Mouse (Mus musculus) cerebellum, adult 2 months (tissue): ENCODE data around the gene Lhb. TPM values are rescaled to one million over a fixed set of nuclear protein-coding genes. Genes with fewer than 3 reads are reported as not detected.

ENCODE experiments used
- DNase-seq, 2 experiments: peaks; one replicate each; pipeline ENCODE4 v3.0.0; 2021
- H3K27ac ChIP-seq: fragments of 200-500 bp; 2 replicates; pipeline ENCODE4 v1.5.1; 2012; ENCODE audit warnings: low read length, control low read depth, inconsistent platforms; ENCODE audit not compliant: insufficient read depth
- H3K27me3 ChIP-seq: fragments of 200-500 bp; 2 replicates; pipeline ENCODE4 v1.6.1; 2012; ENCODE audit warnings: inconsistent platforms, mild to moderate bottlenecking, low read length, moderate library complexity; ENCODE audit not compliant: control insufficient read depth, insufficient read depth
- H3K4me1 ChIP-seq: fragments of 200-500 bp; 2 replicates; pipeline ENCODE4 v1.6.1; 2011; ENCODE audit warnings: low read length; ENCODE audit not compliant: control insufficient read depth, insufficient read depth
- H3K4me3 ChIP-seq: fragments of 200-500 bp; replicated peaks from 2 replicates; pipeline ENCODE3; 2011; ENCODE audit warnings: mild to moderate bottlenecking, low read depth, low read length, control low read depth; ENCODE audit not compliant: insufficient read depth
- CTCF ChIP-seq: fragments of 200-500 bp; IDR thresholded peaks from 2 replicates; pipeline ENCODE4 v1.5.1; 2011; ENCODE audit warnings: low read depth, mild to moderate bottlenecking, control low read depth, low read length, moderate library complexity, borderline replicate concordance; ENCODE audit not compliant: insufficient read depth
- POLR2A ChIP-seq: fragments of 200-500 bp; IDR thresholded peaks from 2 replicates; pipeline ENCODE4 v1.6.1; 2011; ENCODE audit warnings: low read length, control low read depth, borderline replicate concordance; ENCODE audit not compliant: insufficient read depth
- WGBS: fragments of 180-500 bp; shearing (Covaris S2); methylation state at CpG from one replicate; pipeline ENCODE4 v1.1.7; 2018; 5-methylcytosine and 5-hydroxymethylcytosine counted together
- polyA plus RNA-seq: library from polyadenylated mRNA; depleted of rRNA; stranded (reverse); fragments of >200 nt; gene quantifications from 2 replicates; pipeline ENCODE4 v1.2.3, GENCODE M21; 2012

Lhb gene
- polyA plus RNA-seq, 1 experiment = 0.59 TPM

- Histone ChIP-seq H3K27me3 (no peaks in the 10 kb centered on the region; the same call in 1 of the 2 replicates), H3K4me3 (peak overlapping the region; percentile 39), H3K4me1 (no peaks in the 10 kb centered on the region), H3K27ac (no peak overlapping the region)
- TF ChIP-seq POLR2A = no peak
- no peak for TF ChIP-seq CTCF
- DNase-seq = no peak
- 11% methylated on average over 37 of the region's 37 CpGs for WGBS
These were observed 5.0 kb upstream of the Lhb start for GRCm38 (mm10) chr7:45415636-45416035.

- no peak overlapping the region for H3K27ac ChIP-seq
- H3K4me3 ChIP-seq = no peak overlapping the region
- WGBS = 8% methylated on average over 13 of the region's 13 CpGs
- TF ChIP-seq CTCF = no peak
- TF ChIP-seq POLR2A = no peak
- no peaks in the 10 kb centered on the region; the same call in 1 of the 2 replicates for H3K27me3 ChIP-seq
- no peaks in the 10 kb centered on the region for H3K4me1 ChIP-seq
- DNase-seq = no peak
These were observed 2.6 kb upstream of the Lhb start for GRCm38 (mm10) chr7:45417962-45418492.

DNA sequence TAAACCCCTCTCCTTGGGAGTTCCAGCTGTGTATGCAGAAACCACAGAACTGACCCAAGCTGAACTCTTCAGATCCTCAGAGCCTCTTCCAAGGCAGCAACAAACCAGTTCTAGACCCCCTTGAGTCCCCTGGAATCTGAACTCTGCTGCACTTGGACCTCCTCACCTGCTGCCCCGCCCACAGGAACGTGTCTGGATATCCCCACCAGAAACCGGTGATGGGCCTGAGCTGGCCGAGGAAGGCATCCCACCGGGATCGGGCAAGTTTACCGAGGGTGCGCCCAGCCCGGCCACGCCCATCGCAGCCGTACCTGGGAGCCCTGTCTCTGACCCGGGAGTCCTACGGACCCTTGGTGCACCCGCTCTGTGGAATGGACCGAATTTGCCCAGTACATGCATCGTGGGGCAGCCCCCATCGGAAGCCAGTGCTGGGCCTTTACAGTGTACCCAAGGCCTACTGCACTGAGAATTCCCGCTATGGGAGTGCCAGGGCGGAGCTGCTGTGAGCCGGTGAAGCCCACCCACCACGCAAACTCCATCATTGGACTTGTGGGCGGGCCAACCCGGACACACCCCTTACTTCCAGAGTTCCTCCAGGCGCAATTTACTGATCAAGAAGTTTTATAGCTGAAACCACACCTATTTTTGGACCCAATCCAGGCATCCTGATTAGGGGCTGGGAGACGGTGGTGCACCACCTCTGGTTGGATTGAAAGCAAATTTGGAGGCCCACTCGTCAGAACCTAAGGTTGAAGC, 583 bp upstream of the Lhb start:
- H3K4me1 ChIP-seq = no peaks in the 10 kb centered on the region
- H3K27me3 ChIP-seq = no peaks in the 10 kb centered on the region; the same call in 1 of the 2 replicates
- 18% methylated on average over 27 of the region's 27 CpGs for whole genome bisulfite sequencing
- no peak overlapping the region for H3K4me3 ChIP-seq
- no peak overlapping the region for H3K27ac ChIP-seq
- no peak for TF ChIP-seq CTCF
- no peak for TF ChIP-seq POLR2A
- DNase-seq = no peak

DNA sequence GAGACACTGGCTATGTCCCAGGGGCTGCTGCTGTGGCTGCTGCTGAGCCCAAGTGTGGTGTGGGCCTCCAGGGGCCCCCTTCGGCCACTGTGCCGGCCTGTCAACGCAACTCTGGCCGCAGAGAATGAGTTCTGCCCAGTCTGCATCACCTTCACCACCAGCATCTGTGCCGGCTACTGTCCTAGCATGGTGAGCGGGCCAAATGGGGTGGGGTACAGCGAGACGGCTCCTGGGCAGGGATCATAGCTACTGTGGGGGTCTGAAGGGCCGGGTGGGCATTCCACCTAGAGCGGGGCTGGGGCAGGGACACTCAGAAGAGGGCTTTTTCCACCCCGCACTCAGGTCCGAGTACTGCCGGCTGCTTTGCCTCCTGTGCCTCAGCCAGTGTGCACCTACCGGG, 574 bp downstream of the Lhb start:
- H3K4me3 ChIP-seq = no peak overlapping the region
- TF ChIP-seq POLR2A = no peak
- TF ChIP-seq CTCF = no peak
- DNase-seq = no peak
- H3K27me3 ChIP-seq = no peaks in the 10 kb centered on the region; the same call in 1 of the 2 replicates
- WGBS = 83% methylated on average over 14 of the region's 14 CpGs
- no peak overlapping the region for H3K27ac ChIP-seq
- H3K4me1 ChIP-seq = no peaks in the 10 kb centered on the region

GRCm38 (mm10) chr7:45426556-45426955, 5.9 kb downstream of the Lhb start:
- TF ChIP-seq CTCF (no peak), POLR2A (no peak)
- 84% methylated on average over 8 of the region's 8 CpGs for whole genome bisulfite sequencing
- Histone ChIP-seq H3K27me3 (no peaks in the 10 kb centered on the region), H3K4me1 (no peaks in the 10 kb centered on the region), H3K27ac (no peak overlapping the region), H3K4me3 (no peak overlapping the region)
- no peak for DNase-seq

GRCm38 (mm10) chr7:45433835-45434202, 13.2 kb downstream of the Lhb start:
- WGBS = 1% methylated on average over 7 of the region's 7 CpGs
- H3K4me1 ChIP-seq = peaks cover 28% of the 10 kb centered on the region
- no peak for DNase-seq
- no peak overlapping the region; the same call in 1 of the 2 replicates for H3K27ac ChIP-seq
- peak overlapping the region; percentile 81 for H3K4me3 ChIP-seq
- no peaks in the 10 kb centered on the region for H3K27me3 ChIP-seq
- no peak for TF ChIP-seq POLR2A
- TF ChIP-seq CTCF = no peak

DNA sequence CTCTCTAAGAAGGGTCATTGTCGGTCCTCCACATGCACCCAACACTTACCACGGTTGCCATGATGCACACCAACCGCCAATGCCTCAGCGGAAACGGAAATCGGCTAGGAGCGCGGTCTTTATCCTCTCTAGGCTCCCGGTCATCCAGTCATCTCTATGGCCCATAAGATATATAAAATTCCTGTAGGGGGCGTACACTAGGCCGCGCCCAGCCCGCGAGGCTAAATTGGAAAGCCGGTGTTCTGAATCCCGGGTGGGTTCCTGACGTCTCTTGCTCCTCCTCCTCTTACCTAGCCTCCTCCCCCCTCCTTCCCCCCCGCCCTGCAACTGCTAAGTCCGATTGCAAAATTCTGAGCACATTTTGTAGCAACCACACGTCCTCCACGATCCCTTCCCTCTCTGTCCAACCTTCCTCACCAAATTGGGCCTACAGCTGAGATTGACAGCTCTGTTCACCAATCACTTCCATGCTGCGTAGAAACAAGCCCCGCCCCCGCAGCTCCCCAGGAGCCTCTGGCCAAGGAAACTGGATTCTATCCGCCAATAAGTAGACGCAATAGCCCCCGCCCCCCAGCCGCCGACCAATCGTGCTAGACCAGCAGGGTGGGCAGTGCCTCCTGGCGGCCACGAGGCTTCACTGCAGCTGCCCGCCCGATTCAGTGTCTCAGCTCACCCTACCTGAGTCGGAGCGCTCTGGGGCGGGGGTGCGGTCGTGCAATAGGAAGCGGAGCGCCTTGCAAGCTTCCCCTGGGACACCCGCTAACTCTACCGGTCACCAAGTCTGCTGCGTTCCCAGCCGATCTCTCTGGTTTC, 13.8 kb downstream of the Lhb start, which contains the start of gene Gys1:
Gene Gys1 (plus strand): TSS at position 642 of the 813 bp plus-strand sequence.
- H3K27ac ChIP-seq = peak within 1 kb of the TSS; percentile 42
- TF ChIP-seq CTCF (peak; percentile 88), POLR2A (peak; percentile 70; the same call in 1 of the 2 replicates)
- peak; percentile 100 for DNase-seq
- H3K4me1 ChIP-seq = peaks cover 28% of the 10 kb centered on the region
- H3K27me3 ChIP-seq = no peaks in the 10 kb centered on the region
- peak within 1 kb of the TSS; percentile 84 for H3K4me3 ChIP-seq
- WGBS = under 1% methylated on average over 45 of the region's 45 CpGs
